Mouse (Mus musculus) embryonic facial prominence, embryonic 15.5 days (tissue): Measurements from ENCODE around the gene Olfr1301. TPM values are rescaled to one million over a fixed set of nuclear protein-coding genes. Genes with fewer than 3 reads are reported as not detected.

Experiments
- ATAC-seq: fragments of 200-750 bp; cut with Nextera tagmentation; 2 replicates; pipeline ENCODE4 v1.8.0; 2017; ENCODE audit warnings: low read depth, moderate TSS enrichment; ENCODE audit not compliant: insufficient number of reproducible peaks, low FRiP score, low TSS enrichment
- H3K27ac ChIP-seq: fragments of 300-500 bp; sonication (generic); replicated peaks from 2 replicates; pipeline ENCODE4 v1.5.1; 2015; ENCODE audit warnings: mild to moderate bottlenecking, inconsistent platforms
- H3K27me3 ChIP-seq: fragments of 300-500 bp; sonication (generic); 2 replicates; pipeline ENCODE4 v1.6.1; 2015; ENCODE audit warnings: inconsistent platforms
- H3K36me3 ChIP-seq: fragments of 300-500 bp; sonication (generic); 2 replicates; pipeline ENCODE4 v1.6.1; 2015; ENCODE audit warnings: mild to moderate bottlenecking, inconsistent platforms
- H3K4me1 ChIP-seq: fragments of 300-500 bp; sonication (generic); 2 replicates; pipeline ENCODE4 v1.6.1; 2015; ENCODE audit warnings: inconsistent platforms
- H3K4me2 ChIP-seq: fragments of 300-500 bp; sonication (generic); replicated peaks from 2 replicates; pipeline ENCODE4 v1.6.1; 2015; ENCODE audit warnings: mild to moderate bottlenecking, inconsistent platforms
- H3K4me3 ChIP-seq: fragments of 300-500 bp; sonication (generic); replicated peaks from 2 replicates; pipeline ENCODE4 v1.5.1; 2015; ENCODE audit warnings: mild to moderate bottlenecking, inconsistent platforms
- H3K9ac ChIP-seq: fragments of 300-500 bp; sonication (generic); 2 replicates; pipeline ENCODE4 v1.6.1; 2015; ENCODE audit warnings: inconsistent platforms
- H3K9me3 ChIP-seq: fragments of 300-500 bp; sonication (generic); replicated peaks from 2 replicates; pipeline ENCODE4 v1.6.1; 2016; ENCODE audit warnings: inconsistent platforms
- WGBS: fragments of 180-500 bp; shearing (Covaris S2); methylation state at CpG from one replicate; pipeline ENCODE4 v1.1.7; 2015; 5-methylcytosine and 5-hydroxymethylcytosine counted together
- polyA plus RNA-seq: library from polyadenylated mRNA; unstranded; fragments of >200 nt; fragmentation: Nextera tagmentation; extraction: Ambion mirVana; gene quantifications from 2 replicates; pipeline ENCODE4 v1.2.1, GENCODE M21; 2015

Olfr1301 gene
- polyA plus RNA-seq = not detected in 2 replicates

- H3K9ac ChIP-seq = no peak within 1 kb of the TSS
- no peak for ATAC-seq
- 81% methylated on average over 3 of the region's 3 CpGs for WGBS
Measured at GRCm38 (mm10) chr2:111750706-111751105, at the start of gene Olfr1301. Gene Olfr1301 (plus strand): TSS chr2:111751006.

GRCm38 (mm10) chr2:111726739-111727138 lies 24.1 kb upstream of the Olfr1301 start:
- no peaks in the 10 kb centered on the region for H3K4me1 ChIP-seq
- no peaks in the 10 kb centered on the region for H3K9me3 ChIP-seq
- no peak overlapping the region for H3K4me2 ChIP-seq
- H3K36me3 ChIP-seq = no peaks in the 10 kb centered on the region
- no peaks in the 10 kb centered on the region for H3K27me3 ChIP-seq
- no peak overlapping the region for H3K9ac ChIP-seq
- H3K27ac ChIP-seq = no peak overlapping the region
- no peak overlapping the region for H3K4me3 ChIP-seq
- ATAC-seq = no peak

More at GRCm38 (mm10) chr2:111750706-111751105, at the start of gene Olfr1301:
- Histone ChIP-seq H3K36me3 (no peaks in the 10 kb centered on the region), H3K4me1 (no peaks in the 10 kb centered on the region), H3K4me2 (no peak within 1 kb of the TSS), H3K9me3 (no peaks in the 10 kb centered on the region), H3K4me3 (no peak within 1 kb of the TSS), H3K27ac (no peak within 1 kb of the TSS), H3K27me3 (no peaks in the 10 kb centered on the region)

GRCm38 (mm10) chr2:111777129-111777528 lies 26.3 kb downstream of the Olfr1301 start, which contains the start of gene Olfr1302:
Gene Olfr1302 (plus strand): TSS chr2:111777429.
- Histone ChIP-seq H3K27ac (no peak within 1 kb of the TSS), H3K4me3 (no peak within 1 kb of the TSS), H3K4me2 (no peak within 1 kb of the TSS), H3K27me3 (no peaks in the 10 kb centered on the region), H3K4me1 (no peaks in the 10 kb centered on the region), H3K9ac (no peak within 1 kb of the TSS), H3K36me3 (no peaks in the 10 kb centered on the region), H3K9me3 (no peaks in the 10 kb centered on the region)
- WGBS = 74% methylated on average over 2 of the region's 2 CpGs
- ATAC-seq = no peak

Other genes starting within 250 kb of the Olfr1301 start
- gene Olfr1293-ps, start 225.8 kb upstream of the Olfr1301 start, polyA plus RNA-seq = not detected in 2 replicates
- gene Olfr1294, start 210.7 kb upstream of the Olfr1301 start, polyA plus RNA-seq = not detected in 2 replicates
- gene Olfr1295, start 181.3 kb upstream of the Olfr1301 start, polyA plus RNA-seq = not detected in 2 replicates
- 0.12 TPM in 1 of 2 replicates, not detected in the other for gene Olfr1297, start 124.5 kb upstream of the Olfr1301 start, polyA plus RNA-seq
- not detected in 2 replicates for gene Olfr1298, start 101.8 kb upstream of the Olfr1301 start, polyA plus RNA-seq
- not detected in 2 replicates for gene Olfr1299, start 89.6 kb upstream of the Olfr1301 start, polyA plus RNA-seq
- gene Olfr1302, start 26.4 kb downstream of the Olfr1301 start, polyA plus RNA-seq = not detected in 2 replicates
- gene Olfr1303, start 69.3 kb downstream of the Olfr1301 start, polyA plus RNA-seq = not detected in 2 replicates
- not detected in 2 replicates for gene Olfr1305, start 126.1 kb downstream of the Olfr1301 start, polyA plus RNA-seq
- not detected in 2 replicates for gene Olfr1306, start 165.3 kb downstream of the Olfr1301 start, polyA plus RNA-seq
- gene Olfr1307, start 198.4 kb downstream of the Olfr1301 start, polyA plus RNA-seq = not detected in 2 replicates
- gene Olfr1308, start 213.9 kb downstream of the Olfr1301 start, polyA plus RNA-seq = not detected in 2 replicates
- not detected in 2 replicates for gene Olfr1309, start 239.3 kb downstream of the Olfr1301 start, polyA plus RNA-seq